Mouse (Mus musculus) inflammation-experienced regulatory T-cells, adult 6 months (primary cell): ENCODE data around the gene Naa11. TPM values are rescaled to one million over a fixed set of nuclear protein-coding genes. Genes with fewer than 3 reads are reported as not detected.

ENCODE experiments used
- ATAC-seq: one replicate; pipeline ENCODE4 v1.8.0; 2017
- polyA plus RNA-seq, 3 experiments: library from polyadenylated mRNA; unstranded; fragments of 100-300 nt; shearing (Covaris generic); gene quantifications; one replicate each; pipeline ENCODE4 v1.2.1; 2017

The Naa11 gene
- not detected for polyA plus RNA-seq

DNA sequence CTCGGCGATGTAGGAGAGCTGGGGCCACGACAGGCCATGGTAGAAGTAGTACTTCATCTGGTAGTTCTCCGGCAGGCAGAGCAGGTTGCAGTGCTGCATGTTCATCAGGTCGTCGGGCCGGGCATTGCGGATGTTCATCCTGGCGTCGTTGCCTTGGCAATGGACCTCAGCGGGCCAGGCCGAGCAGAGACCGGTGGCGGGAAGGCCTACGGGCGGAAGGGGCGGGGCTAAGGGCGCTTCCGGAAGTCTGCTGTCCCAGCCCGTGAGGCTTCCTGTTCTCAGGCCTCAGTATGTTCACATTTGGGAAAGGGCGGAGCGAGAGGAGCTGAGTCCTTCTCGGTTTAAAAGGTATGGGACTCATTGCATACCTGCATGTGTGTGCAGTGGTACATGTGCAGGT, at the start of gene Naa11:
Gene Naa11 (minus strand): TSS at position 220 of the 400 bp plus-strand sequence.
- no peak for ATAC-seq

DNA sequence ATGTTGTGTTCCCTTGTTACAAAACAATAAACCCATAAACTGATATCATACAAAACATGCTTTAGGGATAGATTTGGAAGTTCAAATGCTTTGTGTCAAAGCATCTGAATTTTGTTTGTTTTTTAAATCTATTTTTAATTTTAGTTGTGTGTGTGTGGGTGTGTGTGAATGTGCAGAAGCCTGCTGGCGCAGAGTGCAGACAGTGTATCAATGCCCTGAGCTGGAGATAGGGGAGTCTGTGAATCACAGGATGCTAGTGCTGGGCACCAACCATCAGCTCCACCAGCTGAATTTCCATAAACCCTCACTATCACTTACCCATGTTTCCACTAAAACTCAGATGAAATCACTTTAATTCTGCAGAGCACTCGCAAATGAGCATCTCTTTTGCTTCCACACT, 40.3 kb upstream of the Naa11 start:
- ATAC-seq = no peak

DNA sequence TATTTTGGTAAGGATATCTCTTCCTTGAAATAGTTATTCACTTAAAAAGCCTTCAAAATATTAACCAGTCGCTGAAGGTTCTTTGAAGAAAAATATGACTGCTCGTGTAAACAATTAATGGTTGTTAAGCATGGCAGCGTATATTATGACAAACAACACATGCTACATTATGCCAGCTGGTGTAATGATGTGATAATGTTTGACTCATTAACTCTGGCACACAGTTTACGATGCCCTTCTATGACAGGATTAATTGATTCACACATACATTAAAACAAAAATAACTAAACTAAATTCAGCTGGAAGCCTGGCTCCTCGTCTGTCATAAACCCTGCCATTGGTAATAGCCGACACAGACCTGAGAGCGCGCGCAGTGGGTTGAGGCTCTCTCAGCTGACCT, 37.8 kb upstream of the Naa11 start:
- no peak for ATAC-seq

DNA sequence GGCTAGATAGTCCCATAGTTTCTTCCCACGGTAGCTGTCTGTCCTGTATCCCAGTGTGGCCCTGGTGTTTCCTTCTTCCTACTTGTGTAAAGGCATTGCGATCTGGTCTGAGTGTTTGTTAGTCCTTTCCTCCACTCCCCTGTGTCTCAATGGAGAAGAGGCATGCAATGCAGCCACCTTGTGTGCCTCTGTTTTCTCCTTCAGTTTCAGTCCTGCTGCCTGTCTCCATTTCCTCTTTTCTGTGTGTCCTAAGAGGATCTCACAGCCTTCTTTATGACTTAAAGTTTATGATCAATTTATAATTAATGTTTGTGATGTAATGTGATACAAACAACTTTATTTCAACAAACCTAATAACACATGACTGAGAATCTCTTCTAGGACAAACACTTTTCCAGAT, 29.5 kb upstream of the Naa11 start:
- no peak for ATAC-seq

DNA sequence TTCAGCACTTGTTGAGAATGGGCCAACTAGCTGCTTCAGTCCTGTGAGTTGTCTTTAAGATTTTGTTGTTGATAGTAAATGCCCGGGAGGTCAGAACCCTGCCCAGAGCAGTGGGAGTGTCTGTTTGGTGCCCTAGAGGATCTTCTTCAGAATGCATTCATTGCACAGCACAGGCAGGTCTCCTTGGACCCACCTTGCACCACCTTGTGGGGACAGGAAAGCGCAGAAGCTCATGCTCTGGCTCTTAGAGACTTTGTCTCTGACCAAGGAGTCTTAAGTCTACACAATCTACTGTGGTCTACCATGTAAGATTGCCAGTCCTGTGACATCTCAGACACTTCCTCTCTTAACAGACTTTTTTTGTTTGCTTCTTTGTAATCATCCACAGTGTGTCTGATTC, 25.0 kb upstream of the Naa11 start:
- ATAC-seq = no peak

DNA sequence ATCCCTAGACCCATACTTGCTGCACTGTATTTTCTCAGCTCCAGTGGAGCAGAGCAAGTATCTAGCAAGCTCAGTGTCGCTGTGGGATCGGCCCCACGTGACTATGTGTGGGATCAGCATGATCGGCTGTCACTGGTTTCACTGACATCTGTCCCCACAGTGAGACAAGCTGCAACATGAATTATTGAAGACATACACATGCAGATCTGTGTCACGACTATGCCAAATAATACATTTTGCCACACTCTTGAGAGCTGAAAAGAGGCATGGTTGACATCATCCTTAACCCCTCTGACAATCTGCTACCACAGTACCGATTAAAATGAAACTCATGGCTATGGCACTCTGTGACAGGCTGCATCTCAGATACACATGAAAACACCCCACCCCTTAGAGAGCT, 23.7 kb upstream of the Naa11 start:
- no peak for ATAC-seq

DNA sequence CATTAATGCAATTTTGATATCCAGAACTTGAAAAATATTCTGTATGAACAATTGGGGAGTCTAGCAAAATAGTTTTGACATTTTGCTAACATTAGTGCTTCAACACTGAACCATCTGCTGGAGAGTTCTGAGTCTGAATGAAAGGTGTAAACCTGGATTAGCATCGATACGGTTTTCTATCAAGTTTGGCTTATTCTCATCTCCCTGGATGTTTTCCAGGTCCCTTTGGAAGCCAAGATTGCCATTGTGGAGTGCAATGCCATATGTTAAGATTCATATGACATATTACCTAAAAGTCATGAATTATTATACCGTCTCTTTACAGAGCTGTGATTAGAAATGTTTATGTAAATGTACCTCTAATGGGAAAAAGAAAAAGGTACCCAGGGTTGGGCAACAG, 21.5 kb upstream of the Naa11 start:
- ATAC-seq = no peak

DNA sequence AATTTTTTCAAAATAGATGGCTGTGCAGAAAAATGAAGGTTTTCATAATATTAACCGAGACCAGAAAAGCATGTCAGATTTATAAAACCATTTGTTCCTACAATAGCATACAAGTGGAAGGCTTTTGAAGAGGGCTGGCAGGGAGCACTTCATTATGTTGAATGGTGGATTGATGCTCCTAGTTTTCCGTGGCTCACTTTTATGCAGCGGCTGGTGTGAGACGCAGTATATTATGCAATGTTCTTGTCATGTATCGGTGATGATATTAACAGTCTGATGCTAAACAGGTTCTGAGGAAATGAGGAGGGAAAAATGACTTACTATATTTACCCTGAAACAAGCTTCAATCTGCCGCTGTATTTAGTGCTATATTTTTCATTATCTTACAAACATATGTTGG, 18.0 kb upstream of the Naa11 start:
- no peak for ATAC-seq

DNA sequence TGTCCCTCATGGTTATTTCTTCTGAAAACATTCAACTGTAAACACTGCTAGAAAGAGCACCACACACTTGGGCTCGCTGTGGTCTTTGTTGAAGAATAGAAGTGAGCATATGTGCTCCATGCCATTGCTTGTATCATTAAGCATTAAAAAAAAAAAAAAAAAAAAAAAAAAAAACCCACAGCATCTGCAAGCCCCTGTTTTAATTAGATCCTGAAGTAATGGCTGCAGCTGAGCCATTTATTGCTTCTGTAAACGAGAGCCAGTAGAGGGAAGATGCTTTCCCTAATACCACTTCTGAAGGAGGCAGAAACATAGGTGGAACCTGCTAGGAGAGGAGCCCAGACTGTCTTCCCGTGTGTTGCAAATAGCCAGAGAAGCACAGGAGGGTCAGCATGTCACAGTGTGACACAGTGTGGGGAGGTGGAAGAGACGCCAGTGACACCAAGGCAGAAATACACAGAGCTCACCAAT, 17.1 kb upstream of the Naa11 start:
- no peak for ATAC-seq

DNA sequence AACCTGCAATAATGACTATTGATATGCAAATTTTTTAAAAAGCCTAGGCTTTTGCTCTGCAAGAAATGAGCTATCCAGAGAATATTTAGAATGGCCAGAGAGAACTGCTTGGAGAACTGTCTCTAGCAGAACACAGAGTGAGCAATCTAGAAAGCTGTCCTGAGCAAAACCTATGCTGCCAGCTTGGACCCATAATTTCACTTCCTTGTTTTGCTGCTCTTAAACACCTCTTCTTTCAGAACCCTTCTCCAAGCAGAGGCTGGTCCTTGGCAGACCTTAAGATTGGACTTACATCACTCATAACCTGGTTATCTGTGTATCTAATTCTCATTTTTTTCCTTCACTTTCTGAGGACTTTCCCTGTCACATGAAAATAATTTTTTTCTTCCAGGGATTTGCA, 8.9 kb upstream of the Naa11 start:
- no peak for ATAC-seq

DNA sequence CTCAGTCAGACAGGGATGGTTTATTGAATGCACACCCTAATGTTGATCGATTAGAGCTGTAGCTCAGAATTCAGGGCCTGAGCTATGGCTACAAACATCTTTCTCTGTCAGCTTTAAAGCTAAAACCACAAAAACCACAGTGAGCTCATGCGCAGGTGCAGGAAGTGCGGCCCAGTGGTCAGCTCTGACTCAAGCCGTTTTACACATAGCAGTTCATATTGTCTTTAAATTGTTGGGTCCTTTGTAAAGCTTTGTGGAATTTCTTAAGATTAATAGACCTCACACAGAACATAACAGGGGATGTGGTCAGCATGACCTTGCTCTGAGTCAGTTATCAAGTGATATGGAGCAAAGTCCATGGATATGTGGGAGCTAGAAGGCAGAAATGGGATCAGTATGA, 5.4 kb upstream of the Naa11 start:
- no peak for ATAC-seq

DNA sequence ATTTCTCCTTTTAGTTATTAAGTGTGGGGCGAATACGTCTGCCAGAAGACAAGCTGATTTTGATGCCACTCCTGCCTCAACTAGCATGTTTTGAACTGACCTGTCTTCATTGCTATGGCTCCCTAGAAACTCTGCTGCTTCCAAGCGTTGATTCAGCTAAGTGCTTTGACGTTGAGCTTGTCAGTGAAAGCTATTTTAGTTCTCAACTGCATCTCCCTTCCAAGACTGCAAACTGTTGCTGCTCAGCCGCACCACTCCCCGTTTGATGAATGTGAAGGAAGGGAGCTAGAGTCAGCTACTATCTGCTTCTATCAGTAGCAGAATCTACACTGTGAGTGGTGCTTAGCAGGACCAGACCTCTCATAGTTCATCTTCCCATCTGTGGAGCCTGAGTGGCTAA, 4.6 kb downstream of the Naa11 start:
- ATAC-seq = no peak

DNA sequence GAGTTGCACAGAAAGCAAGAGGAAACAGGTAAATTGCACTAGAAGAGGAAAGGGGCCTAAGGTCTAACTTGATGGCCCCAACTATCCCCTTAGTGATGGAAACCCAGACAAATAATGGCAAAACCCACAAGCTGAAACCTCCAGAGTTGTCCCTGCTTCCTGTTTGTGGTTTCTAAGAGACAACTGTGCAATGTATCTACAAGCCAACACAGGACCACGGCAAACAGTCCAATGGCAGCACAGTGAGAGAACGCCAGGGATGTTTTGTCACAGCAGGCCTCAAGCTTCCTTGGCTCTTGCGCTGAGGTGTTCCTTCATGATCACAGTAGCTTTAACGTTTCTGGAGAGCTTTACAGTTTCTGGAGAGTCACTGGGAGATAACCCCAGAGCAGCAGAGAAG, 7.8 kb downstream of the Naa11 start:
- ATAC-seq = no peak

DNA sequence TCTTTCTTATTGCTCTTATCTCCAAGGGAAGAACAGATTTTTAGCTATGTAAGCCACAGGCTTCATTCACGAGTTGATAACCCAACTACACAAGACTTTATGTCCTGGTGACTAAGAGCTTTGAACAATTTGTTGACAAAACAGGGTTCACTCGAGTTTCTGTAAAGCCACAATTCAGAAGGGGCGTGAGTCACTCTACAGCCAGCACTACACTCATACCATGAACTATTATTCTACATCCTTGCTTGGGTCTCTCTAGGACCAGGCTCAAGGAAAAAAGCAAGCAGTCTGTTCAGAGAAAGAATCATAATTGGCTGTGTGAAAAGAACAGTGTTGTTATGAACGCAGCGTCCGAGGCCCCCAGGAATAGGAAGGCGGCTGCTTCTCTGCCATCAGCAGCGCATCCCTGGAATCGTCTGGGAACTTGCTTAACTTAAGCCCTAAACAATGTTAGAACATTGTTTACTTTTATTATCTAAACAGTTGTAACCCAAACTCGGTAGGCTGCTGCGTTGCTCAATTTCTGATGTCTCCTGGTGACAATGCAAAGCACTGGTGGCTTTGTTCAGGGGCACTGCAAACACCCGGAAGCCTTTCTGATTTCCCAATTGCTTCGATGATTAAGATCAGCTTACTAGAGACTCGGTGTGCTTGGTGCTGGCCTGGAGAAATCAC, 9.5 kb downstream of the Naa11 start:
- no peak for ATAC-seq

DNA sequence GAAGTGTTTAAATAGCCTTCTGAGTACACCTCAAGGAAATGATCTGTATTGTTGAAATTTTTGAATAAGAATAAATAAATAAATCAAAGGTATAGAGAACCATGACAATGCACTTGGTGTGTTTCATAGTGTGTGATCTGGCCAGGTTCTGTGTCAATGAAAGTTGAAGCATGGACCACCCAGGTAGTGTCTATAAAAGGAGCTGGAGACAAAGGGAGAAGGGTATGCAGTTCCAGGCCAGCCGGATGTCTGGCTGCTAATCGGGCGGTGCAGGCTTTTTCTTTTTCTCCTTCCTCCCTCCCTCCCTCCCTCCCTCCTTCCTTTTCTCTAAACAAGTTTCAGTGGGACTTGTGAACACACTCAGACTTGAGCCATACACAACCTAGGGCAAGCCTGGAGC, 12.2 kb downstream of the Naa11 start:
- no peak for ATAC-seq

DNA sequence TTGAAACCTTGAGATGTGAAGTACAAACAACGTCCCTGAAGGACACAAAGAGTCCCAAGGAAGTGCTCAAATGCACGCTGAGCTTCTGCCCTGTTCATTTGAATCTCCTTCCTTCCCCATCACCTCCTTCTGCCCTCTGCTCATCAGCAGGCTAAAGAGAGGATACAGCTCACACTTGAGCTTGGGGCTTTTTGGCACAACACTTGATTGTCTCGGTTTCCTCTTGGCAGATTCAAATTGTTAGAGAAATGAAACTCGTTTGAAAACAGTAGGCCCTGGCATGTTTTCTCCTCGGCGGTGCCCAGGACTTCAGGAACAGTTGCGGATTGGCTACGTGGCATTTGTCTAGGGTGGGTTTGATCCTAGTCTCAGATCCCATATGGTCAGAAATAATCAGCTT, 27.4 kb downstream of the Naa11 start:
- no peak for ATAC-seq

DNA sequence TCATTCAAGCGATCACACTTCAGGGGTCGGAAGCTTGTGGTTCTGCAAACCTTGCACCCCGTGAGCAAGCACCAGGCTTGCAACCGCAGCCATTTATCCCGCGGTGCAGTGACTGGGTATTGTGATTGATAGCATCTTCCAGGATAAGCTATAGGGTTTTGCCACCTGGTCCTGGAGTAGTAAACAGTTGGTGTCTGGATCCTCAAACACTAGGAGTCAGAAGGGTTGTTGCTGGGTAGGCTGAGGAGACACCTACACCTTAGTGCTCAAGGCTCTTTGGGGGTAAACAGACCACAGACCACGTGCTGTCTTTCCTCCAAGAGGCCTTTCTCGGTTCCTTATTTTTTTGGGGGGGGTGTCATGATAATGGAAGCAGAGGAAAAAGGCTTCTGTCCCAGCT, 27.9 kb downstream of the Naa11 start:
- no peak for ATAC-seq

DNA sequence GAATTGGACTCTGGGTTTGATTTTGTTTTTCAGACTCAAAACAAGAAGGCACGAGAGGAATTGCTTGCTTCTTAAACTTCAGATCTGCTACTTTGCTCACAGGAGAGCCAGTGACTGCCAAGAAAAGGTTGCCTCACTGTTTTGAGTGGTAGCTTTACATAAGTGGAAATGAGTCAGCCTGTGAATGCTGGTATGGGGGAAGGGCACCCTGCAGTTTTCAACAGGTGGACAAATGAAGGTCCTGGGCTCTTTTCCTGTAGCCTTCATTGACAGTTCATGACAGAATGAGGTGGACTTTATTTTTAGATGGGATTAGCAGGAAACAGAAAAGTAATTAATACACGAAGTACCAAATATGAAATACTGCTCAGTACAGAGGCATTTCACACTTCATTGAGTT, 29.6 kb downstream of the Naa11 start:
- ATAC-seq = no peak

DNA sequence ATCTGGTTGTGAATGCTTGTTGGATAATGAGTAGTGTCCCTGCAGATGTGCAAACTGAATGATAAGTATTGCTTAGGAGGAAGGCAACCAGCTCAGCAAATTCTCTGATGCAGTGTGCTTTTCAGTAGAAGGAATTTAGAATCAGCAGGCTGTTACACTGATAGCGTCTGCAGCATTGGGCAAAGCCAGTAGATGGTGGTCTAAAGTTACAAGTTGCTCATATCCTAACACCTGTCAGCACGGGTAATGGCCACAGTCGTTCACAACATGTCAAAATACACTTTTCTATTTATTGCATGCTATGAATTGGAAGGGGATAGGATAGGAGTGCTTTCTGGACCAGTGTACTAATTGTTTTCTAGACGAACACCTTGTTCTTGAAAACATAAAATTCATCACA, 33.1 kb downstream of the Naa11 start:
- ATAC-seq = no peak

DNA sequence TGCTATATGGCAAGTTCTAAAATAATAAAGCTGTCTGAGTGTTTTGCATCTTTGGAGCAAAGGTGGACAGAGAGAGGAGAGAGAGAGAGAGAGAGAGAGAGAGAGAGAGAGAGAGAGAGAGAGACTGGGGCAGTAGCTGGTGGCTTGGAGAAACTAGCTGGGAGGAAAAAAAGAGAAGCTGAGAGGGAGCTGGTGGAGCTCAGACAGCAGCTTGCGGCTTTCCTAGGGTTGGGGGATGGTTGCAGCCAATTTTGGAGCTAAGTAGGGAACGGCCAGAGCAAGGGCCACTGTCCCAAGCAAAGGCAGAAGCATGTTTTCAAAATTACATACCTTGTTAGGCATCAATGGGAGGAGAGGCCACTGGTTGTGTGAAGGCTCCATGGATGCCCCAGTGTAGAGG, 36.0 kb downstream of the Naa11 start:
- no peak for ATAC-seq

DNA sequence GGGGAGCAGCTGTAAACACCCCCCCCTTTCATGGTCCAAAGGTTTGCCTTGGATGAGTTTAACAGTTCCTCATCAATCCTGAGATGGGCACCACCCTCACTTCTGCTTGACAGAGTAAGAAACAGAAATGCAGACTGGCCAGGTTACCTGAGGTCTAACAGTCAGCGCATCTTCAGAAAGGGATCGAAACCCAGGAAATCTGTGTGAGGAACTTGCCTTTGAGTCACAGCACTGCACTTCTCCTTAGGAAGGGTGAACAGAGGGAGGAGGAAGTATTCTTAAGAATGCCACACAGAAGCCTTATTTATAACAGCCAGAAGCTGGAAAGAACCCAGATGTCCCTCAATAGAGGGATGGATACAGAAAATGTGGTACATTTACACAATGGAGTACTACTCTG, 37.0 kb downstream of the Naa11 start:
- no peak for ATAC-seq

DNA sequence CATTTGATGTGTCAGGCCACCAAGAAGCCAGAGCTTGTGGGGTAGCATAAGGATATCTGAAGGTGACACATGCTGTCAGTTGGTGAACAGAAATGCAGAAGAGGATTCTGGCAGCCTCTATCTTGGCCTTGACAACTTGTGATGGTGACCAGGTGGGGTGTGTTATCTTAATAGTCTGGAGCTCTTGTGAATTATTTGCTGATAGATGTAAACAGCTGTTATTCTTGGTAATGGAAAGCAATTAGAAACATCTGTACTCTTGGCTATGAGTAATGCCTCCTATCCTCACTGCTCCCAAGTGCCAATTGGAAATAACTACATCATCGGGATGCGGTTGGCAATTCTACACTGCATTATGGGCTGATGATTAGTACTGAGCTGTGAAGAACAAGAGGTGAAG, 43.4 kb downstream of the Naa11 start:
- ATAC-seq = no peak

DNA sequence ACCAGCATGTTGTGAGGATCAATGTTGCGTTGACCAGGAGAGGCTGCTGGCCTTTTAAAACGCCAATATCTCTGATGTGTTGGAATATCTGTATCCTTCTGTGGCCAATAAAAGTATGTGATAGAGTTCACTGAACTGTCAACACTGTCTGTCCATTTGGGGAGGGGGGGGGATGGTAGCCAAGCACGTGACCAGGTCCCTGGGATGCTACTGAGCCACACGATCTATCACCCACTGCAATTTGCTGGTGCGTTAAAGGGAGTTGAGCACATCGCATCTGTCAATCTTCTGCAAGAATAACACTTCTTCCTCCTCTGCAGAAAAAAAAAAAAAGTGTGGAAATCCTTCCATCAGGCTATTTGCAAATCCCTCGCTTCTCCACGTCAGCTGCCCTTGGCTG, 43.9 kb downstream of the Naa11 start:
- no peak for ATAC-seq

DNA sequence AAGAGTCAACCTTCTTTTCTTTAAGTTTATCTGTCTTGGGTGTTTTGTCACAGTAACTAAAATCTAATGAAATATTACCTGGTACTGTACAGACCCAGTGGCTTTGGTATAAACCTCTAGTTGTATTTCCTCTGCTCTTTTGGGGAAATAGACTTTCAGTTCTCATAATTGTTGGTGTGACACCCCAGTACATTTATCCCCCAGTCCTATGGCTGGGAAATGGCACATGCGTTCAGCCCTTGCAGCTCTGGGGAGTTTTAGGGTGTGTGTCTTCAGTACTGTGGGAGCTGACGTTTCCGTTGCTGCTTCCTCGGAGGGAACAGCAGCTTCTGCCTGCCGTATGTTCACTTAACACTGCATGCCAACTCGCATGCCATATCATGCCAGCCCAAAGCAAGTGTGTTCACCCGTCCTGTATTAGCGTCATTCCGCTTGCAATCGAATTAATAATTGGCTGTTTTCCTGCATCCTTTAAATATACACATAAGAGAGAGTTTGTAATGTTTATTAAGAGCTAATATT, 46.4 kb downstream of the Naa11 start:
- no peak for ATAC-seq

DNA sequence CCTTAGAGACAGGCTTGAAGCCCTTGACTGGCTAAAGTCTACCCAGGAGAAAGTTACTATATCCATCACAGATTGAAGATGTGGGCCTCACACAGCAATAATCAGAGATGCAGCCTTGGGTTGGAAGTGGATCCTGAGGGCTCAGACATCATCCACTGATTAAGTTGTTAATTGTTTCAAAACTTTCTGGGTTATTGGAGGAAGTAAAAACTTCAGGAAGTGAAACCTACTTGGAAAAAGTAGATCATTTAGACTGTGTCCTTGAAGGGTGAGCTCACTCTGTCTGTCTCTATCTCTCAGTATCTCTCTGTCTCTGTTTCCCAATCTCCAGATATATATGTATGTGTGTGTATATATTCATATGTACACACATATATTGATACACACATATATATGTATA, 47.0 kb downstream of the Naa11 start:
- no peak for ATAC-seq
